Mouse (Mus musculus) erythroblast, adult 5-6 weeks (primary cell): ENCODE measurements around the gene Shisa6. TPM values are rescaled to one million over a fixed set of nuclear protein-coding genes. Genes with fewer than 3 reads are reported as not detected.
"Not testable (repeated sequence)": the region's sequence is repeated elsewhere in the genome, so short reads cannot be mapped to it uniquely, and the experiment has no call there.

Source experiments
- ATAC-seq: replicated peaks from 2 replicates; pipeline ENCODE4 v1.8.0; 2016; ENCODE audit warnings: moderate number of reproducible peaks, mild to moderate bottlenecking, moderate TSS enrichment, inconsistent platforms; ENCODE audit not compliant: poor library complexity, low FRiP score, severe bottlenecking
- total RNA-seq, 2 experiments: library from RNA; stranded (forward) in 1 of 2; stranded (reverse) in 1 of 2; fragments of 150-400 nt in 1 of 2; fragments of 200-764, 138-1000 nt in 1 of 2; gene quantifications; 2 replicates each; pipeline versions ENCODE4 v1.2.3 to v1.2.4; 2015 to 2017; ENCODE audit warnings: low replicate concordance in 2 of 2

The Shisa6 gene
- total RNA-seq, 2 experiments from 2014 or later: not detected

DNA sequence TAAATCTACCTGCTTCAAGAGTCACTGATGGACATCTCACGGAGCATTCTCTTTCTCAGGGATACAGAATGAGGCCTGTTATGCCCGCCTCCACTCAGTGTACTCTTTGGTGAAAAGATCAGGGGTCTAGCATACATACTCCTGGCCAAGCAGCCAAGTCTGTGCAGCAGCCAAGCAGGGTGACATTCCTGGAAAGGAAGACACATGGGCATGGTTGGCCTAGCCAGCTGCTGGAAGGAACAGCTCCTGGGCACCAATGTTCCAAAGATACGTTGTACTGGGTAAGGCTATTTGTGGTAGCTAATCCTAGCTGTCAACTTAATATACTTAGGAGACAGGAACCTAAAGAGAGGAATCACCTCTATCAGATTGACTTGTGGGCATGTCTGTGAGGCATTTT is 31.4 kb downstream of the Shisa6 start:
- ATAC-seq: no peak

DNA sequence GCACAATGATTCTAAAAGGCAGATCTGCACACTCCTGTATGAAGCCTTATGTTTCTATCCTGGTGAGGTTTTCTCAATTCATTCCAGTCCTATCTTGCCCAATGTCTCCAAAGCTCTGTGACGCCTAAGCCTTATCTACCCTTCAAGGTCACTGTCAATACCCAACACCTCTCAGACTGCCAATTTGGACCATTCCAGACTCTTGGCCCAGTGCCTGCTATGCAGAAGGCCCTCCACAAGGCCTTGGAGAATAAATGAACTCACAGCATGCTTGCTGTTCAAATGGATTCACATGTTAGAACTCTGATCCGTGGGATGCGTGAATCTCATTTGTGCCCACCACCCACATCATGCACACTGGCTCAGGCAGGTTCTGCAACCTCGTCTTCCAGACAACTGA is 38.0 kb downstream of the Shisa6 start:
- ATAC-seq: no peak

DNA sequence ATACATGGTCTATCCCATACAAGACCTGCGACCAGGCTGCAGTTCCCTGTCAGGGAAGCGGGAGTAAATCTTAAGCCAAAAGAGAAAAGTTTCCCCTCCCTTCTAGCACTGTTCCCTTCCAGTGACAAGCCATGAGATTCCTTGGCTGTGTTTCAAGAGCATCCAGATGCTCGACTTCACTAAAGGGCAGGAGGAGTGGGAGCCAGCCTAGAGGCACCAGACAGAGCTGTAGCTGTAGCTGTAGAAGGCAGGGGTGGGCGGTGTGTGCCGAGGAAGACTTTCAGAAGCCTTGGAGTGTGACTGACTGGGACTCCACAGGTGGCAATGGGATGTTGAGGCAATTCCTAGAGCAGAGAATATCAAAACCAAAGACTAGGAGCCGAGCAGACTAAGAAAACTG is 43.3 kb downstream of the Shisa6 start:
- ATAC-seq: no peak

DNA sequence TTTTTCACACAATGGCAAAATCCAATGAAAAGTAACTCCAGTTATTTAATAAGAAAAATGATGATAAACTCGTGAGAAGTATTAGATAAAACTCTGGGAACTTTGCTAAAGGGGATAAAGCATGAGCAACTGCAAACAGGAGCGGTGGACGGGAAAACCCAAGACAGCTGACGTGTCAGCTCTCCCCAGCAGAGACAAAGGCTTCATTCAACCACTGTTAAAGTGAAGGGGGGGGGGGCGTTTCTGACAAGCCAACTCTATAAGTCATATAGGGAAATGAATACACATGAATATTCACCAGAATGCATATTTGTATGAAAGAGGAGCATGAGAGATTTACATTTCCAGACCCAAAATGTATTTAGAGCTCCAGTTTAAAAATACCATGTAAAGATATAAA is 83.1 kb downstream of the Shisa6 start:
- ATAC-seq: no peak

DNA sequence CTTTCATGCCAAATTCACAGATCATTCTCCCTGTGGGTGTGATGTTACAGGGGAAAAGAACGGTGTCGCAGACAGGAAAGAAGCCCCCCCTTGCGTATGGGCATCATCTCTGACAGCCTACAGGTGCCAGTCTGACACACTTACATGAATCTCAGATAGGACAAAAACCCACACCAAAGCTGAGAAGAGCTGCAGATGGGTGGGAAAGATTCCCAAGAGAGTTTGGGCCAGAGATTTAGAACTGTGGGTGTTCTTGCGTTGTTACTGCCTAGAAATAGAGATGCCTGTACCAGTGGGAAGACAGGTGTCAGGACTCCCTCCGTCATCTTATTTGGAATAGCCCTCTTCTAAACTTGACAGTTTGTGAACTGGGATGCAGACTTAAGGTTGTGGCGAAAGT is 99.6 kb downstream of the Shisa6 start:
- ATAC-seq: no peak

DNA sequence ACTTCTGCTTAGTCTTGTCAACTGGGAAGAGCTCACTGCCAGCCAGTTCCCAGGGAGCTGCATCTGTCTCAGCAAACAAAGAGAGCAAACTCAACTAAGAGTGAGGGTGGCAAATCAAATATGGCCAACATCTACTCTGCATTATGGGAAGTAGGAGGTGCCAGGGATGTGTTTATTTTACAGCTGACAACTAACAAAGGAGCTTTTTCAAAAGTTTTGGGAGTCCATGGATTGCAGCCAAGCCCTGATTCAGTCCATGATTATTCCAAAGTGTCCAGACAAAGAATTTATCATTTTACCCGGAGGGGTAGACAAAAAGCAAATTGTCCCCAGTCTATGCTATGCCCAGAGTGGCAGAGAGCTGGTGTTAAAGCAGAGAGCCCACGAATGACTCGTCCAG is 107.5 kb downstream of the Shisa6 start:
- no peak for ATAC-seq

DNA sequence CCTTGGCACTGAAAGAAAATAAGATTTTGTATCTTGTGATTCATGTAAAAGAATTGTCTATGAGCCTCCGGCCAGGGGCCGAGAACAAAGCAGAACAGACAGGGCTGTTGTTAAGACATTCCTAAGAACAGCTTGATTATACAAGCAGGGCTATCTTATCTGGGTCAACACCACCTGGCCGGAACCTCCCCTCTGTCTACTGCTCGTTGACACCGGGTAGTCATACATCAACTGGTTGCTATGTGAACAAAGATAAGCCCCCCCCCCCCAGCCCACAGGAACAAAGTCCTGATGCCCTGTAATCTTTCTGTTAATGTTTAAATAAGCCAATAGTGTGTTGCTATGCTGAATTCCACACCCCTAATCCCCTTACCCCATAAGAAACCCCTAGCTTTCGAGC is 117.0 kb downstream of the Shisa6 start:
- ATAC-seq: not testable (repeated sequence)

DNA sequence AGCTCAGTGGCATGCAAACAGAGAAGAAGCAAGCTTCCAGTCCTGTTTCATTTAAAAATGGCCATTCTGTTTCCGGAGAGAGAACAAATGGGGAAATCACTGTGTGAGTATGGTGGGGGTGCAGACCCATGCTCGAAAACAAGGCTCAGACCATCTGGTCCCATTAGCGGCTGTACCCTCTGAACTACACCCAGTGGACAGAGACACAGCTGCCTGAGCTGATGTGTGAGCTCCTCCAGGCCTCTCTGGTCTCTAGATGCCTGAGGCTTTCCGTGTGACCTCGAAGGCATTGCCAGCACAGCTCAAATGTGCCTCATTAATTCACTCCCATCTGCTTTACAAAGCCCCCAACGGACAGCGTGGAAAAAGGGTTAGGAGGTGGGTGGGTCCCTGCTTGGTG is 125.7 kb downstream of the Shisa6 start:
- ATAC-seq: no peak

DNA sequence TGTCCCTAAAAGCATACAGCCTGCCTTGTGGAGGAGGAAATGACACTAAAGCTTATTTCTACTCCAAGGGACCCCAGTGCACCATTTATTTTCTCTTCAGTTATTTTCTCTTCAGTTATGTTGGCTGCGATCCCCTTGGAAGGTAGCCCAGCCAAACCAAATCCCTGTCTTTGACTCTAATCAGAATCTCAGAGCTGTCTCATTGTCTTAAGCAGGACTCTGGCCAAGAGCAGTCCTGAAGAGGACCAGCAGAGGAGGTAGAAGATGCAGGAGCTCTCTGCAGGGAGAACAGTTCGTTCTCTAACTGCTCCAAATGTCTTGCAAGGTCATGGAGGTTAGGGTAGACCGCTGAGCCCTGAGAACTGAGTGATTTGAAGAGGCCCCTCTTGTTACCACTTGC is 138.2 kb downstream of the Shisa6 start:
- ATAC-seq: no peak

DNA sequence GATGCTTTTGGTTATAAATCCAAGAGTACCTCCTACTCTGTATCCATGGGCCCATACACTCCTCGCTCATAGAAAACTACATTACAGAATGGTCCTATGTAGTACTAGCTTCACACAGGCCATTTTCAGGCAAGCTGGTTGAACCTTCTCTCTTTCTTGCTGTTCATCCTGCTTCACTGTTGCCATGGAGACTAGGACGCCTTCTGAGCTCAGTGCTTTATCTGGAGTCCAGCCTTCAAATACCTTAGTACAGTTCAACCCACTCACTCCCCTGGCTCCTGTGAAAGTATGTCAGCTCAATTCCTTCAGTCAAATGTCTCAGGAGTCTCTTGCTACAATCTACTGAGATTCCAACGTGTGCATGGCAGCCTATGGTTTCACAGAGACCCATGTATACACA is 154.0 kb downstream of the Shisa6 start:
- ATAC-seq: no peak

DNA sequence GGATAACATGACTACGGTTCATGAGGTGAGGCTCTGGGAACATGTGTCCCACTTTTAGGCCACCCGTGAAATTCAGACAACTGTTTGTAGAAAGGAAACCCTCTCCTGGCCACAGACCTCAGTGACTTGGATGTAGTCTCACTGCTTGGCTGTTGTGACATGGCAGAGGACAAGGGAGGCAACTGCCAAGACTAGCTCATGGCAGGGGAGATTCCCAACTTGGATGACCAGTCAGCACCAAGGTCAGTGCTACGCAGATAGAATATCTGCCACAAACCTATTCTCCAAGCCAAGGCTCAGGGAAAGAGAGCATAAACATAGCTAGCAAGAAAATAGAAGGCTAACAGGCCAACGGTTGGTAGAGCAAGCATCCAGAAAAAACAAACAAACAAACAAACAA is 156.0 kb downstream of the Shisa6 start:
- ATAC-seq: no peak

DNA sequence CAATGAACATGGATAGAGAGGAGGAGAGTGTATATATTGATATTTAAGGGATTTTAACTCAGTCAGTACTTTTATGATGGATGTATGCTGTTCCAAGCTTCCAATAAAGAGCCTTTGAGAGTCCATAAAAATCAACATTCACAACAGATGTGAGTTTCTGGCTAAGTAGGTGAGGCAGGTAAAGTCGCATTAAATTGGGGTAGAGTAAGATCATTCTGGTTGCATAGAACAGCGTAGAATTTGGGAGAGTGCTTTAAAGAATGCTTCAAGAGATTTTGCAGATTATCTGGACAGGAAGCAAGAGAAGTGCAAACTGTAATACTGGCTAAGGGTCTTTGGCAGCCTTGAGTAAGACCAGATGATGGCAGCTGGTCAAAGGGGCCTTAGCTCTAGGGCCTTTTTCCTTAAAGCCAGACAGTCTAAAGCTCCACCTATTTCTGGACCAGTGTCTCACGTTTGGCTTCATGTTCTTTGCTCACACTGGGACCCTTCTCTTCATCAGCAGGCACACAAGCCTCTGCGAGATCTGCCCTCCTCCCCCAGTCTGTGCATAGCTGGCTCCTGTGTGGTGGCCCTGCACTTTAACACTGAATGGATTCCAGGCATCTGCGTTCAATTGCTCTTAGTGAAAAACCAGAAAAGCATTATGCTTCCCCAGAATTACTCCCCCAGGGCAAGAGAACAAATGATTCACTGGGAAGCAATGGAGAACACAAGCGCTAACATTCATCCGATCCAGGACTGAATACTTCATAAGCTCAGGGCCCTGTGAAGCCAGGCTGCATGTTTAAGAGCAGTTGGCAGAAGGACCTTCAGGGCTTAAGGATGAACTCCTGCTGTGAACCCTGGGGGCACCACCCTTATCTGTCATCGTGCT is 158.7 kb downstream of the Shisa6 start:
- ATAC-seq: no peak

DNA sequence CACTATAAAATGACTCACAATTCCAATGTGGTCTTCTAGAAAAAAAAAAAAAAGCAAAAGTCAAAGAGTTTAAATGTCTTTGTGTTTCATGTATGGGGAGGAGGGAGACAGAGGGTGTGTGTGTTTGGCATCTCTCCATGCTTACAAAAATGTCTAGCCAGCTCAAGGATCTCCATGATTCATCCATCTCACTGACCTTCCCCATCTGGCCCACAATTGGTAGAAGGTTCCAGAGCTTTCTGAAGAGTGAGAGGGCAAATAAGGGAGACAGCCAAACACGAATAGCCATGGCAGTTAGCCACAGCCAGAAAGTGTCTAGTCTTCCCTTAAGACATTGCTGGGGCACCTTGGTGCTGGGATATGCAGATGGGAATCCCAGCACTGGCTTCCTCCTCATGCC is 166.0 kb downstream of the Shisa6 start:
- ATAC-seq: no peak

DNA sequence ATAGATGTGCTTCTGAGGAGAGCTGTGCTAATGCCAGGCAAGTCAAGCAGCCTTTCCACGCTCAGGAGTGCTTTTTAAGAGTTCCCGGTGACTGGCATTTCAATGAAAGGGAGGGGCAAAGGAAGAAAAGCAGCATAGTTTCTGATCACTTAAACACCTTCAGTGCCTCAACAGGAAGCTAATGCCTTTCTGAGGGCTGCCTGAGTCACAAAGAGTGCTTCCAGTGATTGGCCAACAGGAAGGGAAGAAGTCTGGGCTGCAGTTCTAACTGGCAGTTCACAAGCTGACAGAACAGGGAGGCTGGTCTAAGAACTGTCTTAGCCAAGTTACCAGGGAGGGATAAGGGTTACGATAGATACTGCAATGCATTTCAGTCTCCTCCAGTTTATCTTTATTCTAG is 180.9 kb downstream of the Shisa6 start:
- ATAC-seq: no peak

DNA sequence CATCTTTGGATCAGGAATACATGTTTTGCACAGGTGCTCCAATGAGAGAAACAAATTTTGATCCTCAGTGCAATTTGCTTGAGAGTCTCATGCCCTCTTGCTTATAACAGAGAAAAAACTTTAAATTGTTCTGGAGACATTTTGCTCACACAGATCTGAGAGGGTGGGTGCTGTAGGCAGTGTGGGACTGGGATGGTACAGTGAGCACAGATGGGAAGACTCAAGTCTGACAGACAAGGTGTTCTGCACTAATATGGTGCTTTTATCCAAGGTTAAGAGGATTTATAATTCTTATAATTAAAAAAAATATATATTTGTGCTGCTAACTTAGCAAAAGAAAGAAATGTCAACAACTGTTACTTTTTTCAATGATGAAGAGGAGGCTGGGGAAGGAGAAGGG is 189.5 kb downstream of the Shisa6 start:
- ATAC-seq: no peak

DNA sequence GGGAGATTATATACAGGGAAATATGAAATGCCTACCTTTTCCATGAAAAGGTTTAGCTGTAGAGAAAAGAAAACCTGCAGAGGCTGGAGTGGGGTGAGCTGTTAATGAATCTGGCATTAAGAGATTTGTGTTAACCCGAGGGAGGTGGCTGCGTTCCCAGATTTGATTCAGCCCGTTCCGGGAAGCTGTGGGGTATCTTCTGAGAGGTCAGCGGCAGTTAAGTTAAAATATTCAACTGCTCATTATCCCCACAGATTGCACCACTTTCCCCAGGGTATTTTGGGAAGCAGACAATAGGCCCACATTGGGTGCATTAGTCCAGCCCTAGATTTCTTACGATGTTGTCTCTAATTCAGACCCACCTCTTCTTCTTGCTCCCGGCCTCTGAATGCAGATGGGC is 213.0 kb downstream of the Shisa6 start:
- ATAC-seq: no peak

DNA sequence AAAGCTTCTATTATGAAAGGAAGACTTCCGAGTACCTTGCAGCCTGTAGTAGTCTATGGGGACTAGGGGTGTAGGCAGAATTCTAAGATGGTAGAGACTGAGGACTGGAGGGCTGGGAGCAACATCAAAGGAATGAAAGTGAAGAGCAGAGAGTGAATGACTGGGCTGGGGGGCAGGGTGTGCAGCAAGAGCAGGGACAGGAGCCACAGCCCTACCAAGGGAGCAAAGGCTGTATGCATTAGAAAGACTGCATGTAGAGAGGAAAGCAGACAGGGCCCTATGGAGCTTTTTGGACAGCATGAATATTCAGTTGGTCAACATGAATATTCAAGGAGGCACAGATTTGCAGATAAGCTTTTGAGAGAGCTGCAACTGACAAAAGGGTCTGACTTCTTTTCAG is 221.4 kb downstream of the Shisa6 start:
- ATAC-seq: no peak

DNA sequence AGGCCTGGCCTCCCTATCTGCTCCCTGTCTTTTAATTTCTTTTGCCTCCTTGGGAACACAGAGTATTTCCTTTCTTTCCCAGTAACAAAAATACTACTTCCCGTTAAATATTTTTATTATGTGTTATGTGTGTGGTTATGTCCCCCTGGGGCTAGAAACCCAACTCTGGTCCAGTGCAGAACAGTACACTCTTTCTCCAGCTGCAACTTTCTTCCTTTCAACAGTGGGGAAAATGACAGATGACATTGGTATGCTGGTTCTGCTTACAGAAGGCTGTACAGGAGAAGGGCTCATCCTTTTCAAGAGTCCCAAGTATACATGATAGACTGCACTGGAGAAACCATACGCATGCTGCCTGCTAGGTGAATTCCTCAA is 251.1 kb downstream of the Shisa6 start:
- ATAC-seq: no peak

DNA sequence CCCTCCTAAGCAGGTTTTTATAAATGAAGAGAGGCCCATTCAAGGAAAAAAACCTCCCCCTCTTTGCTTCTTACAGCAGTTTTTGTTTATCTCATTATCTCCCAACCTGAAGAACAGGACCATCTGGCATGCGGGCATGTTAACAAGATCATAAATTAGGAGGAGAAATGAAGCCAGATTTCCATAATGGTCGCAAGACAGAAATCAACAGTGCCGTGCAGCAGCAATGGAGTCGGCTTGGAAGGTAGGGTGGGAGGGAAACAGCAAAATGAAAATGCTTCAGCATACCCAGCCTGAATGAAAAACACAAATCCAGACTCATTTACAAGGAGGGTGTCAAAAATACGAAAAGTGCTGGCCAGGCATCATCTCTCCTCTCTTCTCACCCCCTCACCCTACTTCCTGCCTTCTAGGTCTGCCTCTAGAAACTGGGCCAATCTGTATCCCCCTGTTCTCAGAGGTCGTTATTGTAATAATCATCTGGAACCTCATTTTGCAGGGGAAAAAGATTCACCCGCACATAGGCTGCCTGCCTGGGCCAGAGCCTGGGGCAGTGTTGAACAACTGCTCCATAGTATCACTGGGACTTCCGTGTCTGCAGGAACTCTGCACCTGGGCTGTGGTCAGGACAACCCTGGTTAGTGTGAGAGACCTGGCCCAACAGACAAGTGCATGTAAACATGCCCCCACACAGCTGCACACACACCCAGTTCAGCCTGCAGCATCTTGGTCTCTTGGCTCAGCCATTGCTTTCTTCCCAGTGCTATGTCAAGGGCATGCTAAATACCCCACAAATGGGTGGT is 251.7 kb downstream of the Shisa6 start:
- ATAC-seq: no peak

DNA sequence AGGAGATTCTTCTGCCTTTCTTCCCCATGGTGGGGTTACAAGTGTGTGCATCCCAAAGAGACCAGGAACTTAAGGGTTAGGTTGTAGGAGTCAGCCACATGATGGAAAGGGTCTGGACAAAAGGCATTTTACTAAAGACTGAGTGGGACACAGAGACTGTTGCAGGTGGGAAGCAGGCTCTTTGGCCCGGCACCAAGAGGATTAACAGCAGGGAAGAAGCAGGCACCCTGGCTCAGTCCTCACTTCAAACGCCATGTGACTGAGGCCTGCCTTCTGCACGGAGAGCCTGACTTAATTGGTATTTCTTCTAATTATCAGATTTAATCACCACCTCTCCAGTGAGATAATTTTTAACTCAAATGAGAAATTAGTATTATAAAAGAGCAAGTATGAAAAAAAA is 258.7 kb downstream of the Shisa6 start:
- no peak for ATAC-seq

DNA sequence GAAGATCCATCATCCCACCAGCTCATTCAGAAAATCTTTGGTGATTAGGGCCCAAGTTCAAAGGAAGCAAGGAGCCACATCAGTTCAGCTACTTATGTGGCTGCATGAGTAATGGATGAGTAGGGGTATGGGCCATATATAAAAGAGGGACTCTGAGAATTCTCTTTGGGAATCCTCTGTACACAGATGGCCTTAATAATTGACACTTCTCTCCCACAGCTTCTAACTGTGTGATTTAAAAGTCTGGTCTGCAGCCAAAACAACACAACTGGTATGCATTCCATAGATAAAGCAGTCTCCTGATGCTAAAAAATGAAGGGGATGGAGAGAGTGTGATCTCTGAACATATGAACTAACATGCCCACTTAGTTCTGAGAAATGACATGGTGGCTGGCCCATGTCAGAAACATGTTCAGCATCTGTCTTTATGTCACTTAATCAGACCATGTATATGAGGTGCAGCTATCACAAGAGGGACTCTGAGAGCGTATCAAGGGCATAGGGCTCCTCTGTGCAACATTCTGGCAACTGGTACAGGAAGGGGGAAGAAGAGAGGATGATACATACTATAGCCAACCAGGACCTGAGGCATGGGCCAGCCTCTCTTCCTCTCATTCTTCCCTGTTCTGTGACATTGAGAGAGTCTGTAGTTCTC is 260.3 kb downstream of the Shisa6 start:
- no peak for ATAC-seq
